Mouse (Mus musculus) left cerebral cortex, postnatal 4 days (tissue): ENCODE measurements around the gene Ppdpf. TPM values are rescaled to one million over a fixed set of nuclear protein-coding genes. Genes with fewer than 3 reads are reported as not detected.
A peak's percentile ranks its signal among the peaks of the same experiment; 100 is the strongest.

Source experiments
- DNase-seq: peaks from one replicate; pipeline ENCODE4 v3.0.0-alpha.2; 2022
- intact Hi-C: fragments of 180-260 bp; cut with DNase I; formaldehyde crosslinking; loops from one replicate; pipeline ENCODE4 v1.15.1; 2025
- total RNA-seq, 2 experiments: library from RNA; stranded (reverse); gene quantifications; 2 replicates each; pipeline ENCODE4 v1.2.3; 2021

Gene Ppdpf
- total RNA-seq, 2 experiments from 2014 or later = 132 to 140 TPM

DNA sequence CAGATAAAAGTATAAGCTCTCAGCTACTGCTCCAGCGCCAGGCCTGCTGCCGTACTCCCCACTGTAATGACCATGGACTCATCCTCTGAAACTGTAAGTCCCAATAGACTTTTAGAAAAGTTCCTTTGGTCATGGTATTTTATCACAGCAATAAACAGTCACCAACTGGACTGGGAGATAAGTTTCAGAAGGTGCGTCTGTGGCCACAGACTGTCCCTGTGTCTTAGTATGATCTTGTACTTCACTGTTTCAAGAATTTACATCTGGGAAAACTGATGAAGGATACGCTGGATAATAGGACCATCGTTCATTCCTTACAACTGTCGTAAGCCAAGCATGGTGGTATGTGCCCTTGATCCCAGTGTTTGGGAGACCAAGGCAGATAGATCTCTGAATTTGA lies 29.0 kb downstream of the Ppdpf start:
- intact Hi-C loops = no loop called here
- no peak for DNase-seq

GRCm38 (mm10) chr2:181218881-181219485 lies 31.9 kb downstream of the Ppdpf start:
- no peak for DNase-seq
- intact Hi-C loops = no loop called here

- intact Hi-C loops = no loop called here
- DNase-seq = peak; percentile 69
Measured at GRCm38 (mm10) chr2:181219538-181220216, 32.6 kb downstream of the Ppdpf start, which contains the start of gene Fndc11. TSS of gene Fndc11 (plus strand) at chr2:181220013.

DNA sequence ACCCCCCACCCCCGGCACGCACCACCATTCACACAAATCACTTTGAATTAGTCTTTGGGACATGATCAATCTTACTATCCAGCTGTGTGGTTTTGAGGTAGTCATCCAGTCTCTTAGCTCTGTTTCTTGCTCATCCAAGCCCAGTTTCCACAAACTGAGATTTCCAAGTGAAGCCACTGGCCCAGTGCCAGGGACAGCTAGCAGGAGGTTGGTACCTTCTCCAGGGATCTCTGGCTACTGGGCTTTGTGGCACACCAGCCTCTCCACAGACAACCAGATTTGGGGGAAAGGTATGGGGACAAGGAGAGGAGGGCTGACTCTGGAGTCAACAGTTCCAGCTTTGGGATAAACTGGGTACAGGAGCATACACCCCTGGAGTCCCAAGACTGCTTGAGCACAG lies 33.3 kb downstream of the Ppdpf start:
- DNase-seq = no peak
- intact Hi-C loops = no loop called here

DNA sequence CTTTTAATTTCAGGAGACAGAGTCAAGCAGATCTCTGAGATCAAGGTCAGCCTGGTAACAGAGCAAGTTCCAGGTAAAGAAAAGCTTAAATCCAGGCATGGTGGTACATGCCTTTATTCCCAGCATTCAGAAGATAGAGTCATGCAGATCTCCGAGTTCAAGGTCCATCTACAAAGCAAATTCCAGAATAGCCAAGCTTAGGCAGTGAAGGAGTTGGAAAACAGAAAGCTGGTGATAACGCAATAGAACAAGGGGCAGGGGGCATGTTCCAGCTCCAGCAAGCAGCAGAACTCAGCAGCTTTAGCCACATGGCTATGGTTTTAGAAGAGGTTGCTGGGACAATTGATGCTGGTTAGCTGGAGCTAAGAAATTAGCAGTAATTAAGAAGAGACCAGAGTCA lies 37.9 kb downstream of the Ppdpf start:
- intact Hi-C loops = no loop called here

DNA sequence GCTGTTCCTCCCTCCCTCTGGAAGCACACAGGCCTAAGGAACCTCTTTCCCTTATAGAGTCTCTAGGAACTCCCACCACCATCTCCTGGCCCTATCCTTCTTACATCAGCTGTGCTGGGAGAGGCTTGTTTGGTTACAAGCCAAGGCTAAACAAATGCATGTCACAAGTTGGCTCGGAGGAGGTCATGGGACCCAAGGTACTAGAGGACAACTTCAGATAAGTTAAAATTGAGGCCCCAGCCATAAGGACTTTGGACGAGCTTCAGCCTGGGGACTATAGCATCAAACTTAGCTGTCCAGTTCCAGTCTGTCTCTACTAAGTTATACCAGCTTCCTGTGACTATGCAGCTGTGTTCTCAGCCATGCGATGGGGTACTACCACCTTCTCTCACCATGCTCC lies 40.1 kb downstream of the Ppdpf start:
- intact Hi-C loops = no loop called here

More for the DNA sequence above, 37.9 kb downstream of the Ppdpf start:
- DNase-seq = no peak

GRCm38 (mm10) chr2:181228335-181228734 lies 41.3 kb downstream of the Ppdpf start:
- intact Hi-C loops = no loop called here
- DNase-seq = no peak

More for the DNA sequence above, 40.1 kb downstream of the Ppdpf start:
- no peak for DNase-seq

DNA sequence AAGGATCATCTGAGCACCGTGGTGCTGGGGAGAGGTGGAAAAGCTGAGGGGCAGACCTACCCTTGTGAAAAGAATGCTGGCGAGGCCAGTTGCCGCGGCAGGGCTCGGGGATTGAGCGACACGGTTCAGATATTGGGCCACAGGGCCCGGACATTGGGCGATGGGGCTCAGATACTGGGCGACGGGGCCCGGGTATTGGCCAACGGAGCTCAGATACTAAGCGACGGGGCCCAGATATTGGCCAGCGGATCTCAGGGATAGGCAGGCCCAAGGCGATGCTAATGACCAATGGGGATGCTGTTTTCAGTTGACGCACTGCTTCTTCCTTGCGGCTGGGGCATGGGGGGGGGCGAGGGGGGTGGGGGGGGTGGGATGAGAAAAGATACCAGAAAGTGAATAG lies 44.1 kb downstream of the Ppdpf start:
- intact Hi-C loops = no loop called here

GRCm38 (mm10) chr2:181233443-181233842 lies 46.4 kb downstream of the Ppdpf start:
- DNase-seq = no peak
- intact Hi-C loops = no loop called here

More for the DNA sequence above, 44.1 kb downstream of the Ppdpf start:
- no peak for DNase-seq

DNA sequence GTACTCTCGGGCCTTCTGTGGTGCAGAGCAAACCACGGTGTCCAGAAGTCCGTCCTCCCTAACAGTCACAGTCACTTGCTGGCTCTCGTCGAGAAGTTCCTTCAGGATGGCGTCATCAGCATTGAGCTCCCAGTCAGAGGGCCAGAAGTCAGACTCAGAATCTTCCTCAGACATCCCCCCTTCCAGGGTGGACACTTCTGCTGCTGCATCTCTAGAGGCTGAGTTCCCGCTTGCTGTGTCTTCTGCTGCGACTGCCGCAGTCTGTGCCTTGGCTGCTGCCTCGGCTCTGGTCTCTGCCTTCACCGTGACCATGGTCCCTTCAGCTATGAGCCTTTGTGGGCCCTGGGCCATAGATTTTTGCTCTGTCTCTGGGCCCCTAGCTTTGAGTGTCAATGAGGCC lies 47.6 kb downstream of the Ppdpf start:
- DNase-seq = no peak
- intact Hi-C loops = no loop called here

- intact Hi-C loops = no loop called here
- no peak for DNase-seq
Measured at GRCm38 (mm10) chr2:181235681-181236566, 48.9 kb downstream of the Ppdpf start.

DNA sequence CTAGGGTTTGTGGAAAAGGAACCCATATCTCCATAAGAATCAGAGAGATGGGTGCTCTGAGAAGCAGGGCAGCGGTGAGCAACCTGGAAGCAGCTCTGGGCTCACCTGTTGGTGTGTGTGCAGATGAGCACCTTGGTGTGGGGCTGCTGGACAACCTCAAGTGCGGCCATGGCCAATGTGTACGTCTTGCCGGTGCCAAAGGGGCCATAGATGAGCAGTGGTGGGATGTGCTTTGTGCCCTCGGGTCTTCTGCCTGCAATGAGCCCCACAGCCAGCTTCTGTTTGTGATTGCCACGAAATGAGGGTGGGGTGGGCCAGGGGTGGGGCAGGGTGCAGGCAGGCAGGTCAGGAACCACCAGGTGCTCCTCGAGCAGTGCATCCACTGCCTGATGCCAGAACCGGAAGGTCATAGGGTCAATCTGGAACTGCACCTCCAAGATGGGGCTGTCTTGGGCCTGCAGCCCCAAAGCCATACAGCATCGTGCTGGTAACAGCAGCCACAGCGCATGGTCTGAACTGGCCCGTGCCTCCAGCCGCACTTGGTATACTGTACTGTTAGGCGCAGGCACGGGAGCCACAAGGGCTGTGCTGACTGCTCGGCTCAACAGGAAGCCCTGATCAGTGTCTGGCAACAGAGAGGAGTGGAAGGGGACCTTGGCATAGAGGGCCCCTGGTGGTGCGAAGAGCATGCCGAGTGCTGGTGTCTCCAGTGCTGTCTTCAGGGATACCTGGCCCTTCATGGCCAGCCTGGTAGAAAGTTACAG lies 50.4 kb downstream of the Ppdpf start:
- no peak for DNase-seq

DNA sequence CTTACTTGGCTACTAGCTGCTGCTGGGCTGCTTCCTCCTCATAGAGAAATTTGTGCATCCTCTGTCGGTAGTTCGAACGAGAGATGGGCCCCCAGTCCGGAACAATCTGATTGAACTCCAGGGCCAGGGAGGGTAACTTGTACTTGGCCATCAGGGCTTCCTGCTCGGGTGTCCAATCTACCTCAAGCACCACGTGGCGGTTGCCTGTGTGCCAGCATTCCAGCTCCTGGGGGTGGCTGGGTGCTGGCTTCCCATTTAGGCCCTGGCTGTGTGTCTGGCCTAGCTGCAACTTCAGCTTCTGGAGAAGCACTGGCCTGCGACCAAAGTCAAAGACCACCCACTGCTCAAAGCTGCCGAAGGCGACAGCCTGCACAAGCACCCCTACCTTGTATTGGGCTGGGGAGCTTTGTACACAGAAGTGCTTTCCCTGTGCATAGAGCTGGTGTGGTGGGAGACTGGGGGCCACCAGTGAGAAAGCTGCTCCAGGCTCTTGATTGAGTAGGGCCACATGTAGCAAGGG lies 51.1 kb downstream of the Ppdpf start:
- intact Hi-C loops = no loop called here
- DNase-seq = peak; percentile 81

More for the DNA sequence above, 50.4 kb downstream of the Ppdpf start:
- intact Hi-C loops = no loop called here

Other genes starting within 250 kb of the Ppdpf start
- gene Nkain4, start 232.5 kb upstream of the Ppdpf start, total RNA-seq = 10 to 100 TPM; 31.0 to 33.5 TPM
- gene Arfgap1, start 220.0 kb upstream of the Ppdpf start, total RNA-seq = 100 to 1,000 TPM; 103 to 119 TPM
- gene Col20a1, start 200.7 kb upstream of the Ppdpf start, total RNA-seq = under 1 TPM; 0.50 to 0.87 TPM
- gene Chrna4, start 143.7 kb upstream of the Ppdpf start, total RNA-seq = 10 to 100 TPM; 26.8 to 33.5 TPM
- 100 to 1,000 TPM; 191 to 195 TPM for gene Kcnq2, start 51.9 kb upstream of the Ppdpf start, total RNA-seq
- gene Eef1a2, start 30.2 kb upstream of the Ppdpf start, total RNA-seq = 100 to 1,000 TPM; 399 to 423 TPM
- not detected for gene Ptk6, start 15.5 kb downstream of the Ppdpf start, total RNA-seq
- gene Srms, start 25.9 kb downstream of the Ppdpf start, total RNA-seq = under 1 TPM in 1 of 2 experiments, not detected in 1; 0.18 TPM
- not detected for gene Fndc11, start 32.8 kb downstream of the Ppdpf start, total RNA-seq
- gene Helz2, start 54.8 kb downstream of the Ppdpf start, total RNA-seq = 1 to 10 TPM; 1.4 to 1.5 TPM
- 10 to 100 TPM; 18.8 to 23.2 TPM for gene Gmeb2, start 100.8 kb downstream of the Ppdpf start, total RNA-seq
- 100 to 1,000 TPM; 885 to 936 TPM for gene Stmn3, start 127.3 kb downstream of the Ppdpf start, total RNA-seq
- 10 to 100 TPM; 53.6 to 67.6 TPM for gene Rtel1, start 132.5 kb downstream of the Ppdpf start, total RNA-seq
- 10 to 100 TPM; 73.9 to 83.5 TPM for gene Zgpat, start 177.7 kb downstream of the Ppdpf start, total RNA-seq
- 10 to 100 TPM; 57.3 to 60.3 TPM for gene Arfrp1, start 178.2 kb downstream of the Ppdpf start, total RNA-seq
- gene Lime1, start 192.8 kb downstream of the Ppdpf start, total RNA-seq = 10 to 100 TPM; 40.8 to 44.9 TPM